Mouse (Mus musculus) C3H10T1/2 (cell line): ENCODE measurements around the gene Pcgf5. TPM values are rescaled to one million over a fixed set of nuclear protein-coding genes. Genes with fewer than 3 reads are reported as not detected.

Experiments used
- polyA plus RNA-seq, 2 experiments: library from polyadenylated mRNA; unstranded; fragments of >200 nt; fragmentation: generic; extraction: Trizol; gene quantifications; one replicate each; pipeline ENCODE4 v1.2.1; 2012; ENCODE audit warnings: missing spikeins in 2 of 2

Gene Pcgf5
- 1 to 10 TPM; 4.8 to 5.9 TPM for polyA plus RNA-seq

DNA sequence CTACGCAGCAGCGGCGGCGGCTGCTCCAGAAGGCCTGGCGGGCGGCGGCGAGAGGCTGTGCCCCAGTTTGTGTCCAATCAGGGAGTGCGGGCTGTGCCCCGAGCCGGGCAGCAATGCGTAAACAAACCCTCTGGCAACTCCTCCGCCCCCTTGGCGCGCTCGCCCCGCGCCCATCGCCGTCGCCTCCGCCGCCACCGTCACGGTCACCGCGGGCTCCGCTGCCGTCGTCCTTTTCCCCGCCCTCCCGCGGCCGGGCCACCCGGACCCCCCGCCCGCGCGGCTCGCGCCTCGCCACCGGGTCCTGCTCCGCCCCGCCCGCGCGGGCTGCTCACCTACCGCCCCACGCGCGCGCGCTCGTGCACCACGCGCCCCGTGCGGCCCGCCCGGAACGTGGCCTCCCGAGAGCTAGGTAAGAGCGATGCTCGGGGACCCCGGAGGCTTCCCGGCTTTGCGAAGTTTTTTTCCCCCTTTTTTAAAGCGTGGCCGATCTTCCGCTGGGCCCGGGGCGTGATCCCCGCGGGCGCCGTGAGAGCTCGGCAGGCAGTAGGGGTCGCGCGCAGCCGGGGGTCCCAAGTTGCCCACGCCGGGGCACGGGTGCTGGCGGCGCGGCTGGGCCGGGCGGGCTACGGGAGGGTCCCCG is at the start of gene Pcgf5:
Gene Pcgf5, plus strand, starts transcription at position 149 of the 640 bp plus-strand sequence.

Other genes with a start within 250 kb of the Pcgf5 start
- 1 to 10 TPM; 1.5 to 4.6 TPM for gene Ankrd1, start 228.2 kb upstream of the Pcgf5 start, polyA plus RNA-seq
- gene Hectd2, start 206.3 kb downstream of the Pcgf5 start, polyA plus RNA-seq: under 1 TPM; 0.01 to 0.18 TPM